Mouse (Mus musculus): ENCODE data around the gene Gm17657.
"Not testable (repeated sequence)": the region's sequence is repeated elsewhere in the genome, so short reads cannot be mapped to it uniquely, and the experiment has no call there.

The Gm17657 gene

DNA sequence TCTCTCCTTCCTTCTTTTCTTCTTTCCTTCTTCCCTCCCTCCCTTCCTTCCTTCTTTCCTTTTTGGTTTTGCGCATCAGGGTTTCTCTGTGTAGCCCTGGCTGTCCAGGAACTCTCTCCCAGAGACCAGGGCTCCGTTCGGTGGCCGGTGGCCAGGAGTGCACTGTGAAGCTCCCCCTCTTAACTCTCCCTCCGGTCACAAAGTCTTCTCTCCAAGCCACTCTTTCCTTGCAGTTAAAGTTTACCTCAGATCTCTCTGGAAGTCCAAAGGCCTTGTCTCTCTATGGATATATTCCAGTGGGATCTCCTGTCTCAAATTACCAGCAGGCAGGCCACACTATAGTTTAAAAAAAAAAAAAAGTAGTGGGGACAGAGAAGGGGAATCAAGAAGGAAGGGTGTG is 4.2 kb downstream of the Gm17657 start:
- DNase-seq, result no peak

DNA sequence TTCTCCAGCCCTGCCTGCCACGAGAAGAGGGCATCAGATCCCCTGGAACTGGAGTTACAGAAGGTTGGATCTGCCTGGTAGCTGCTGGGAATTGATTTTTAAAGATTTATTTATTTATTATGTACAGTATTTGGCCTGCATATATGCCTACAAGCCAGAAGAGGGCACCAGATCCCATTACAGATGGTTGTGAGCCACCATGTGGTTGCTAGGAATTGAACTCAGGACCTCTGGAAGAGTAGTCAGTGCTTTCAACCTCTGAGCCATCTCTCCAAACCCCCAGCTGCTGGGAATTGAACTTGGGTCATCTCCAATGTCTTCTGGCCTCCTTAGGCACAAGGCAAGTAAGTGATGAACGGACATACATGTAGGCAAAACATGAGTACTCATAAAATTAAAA is 5.4 kb downstream of the Gm17657 start:
- DNase-seq, result no peak

DNA sequence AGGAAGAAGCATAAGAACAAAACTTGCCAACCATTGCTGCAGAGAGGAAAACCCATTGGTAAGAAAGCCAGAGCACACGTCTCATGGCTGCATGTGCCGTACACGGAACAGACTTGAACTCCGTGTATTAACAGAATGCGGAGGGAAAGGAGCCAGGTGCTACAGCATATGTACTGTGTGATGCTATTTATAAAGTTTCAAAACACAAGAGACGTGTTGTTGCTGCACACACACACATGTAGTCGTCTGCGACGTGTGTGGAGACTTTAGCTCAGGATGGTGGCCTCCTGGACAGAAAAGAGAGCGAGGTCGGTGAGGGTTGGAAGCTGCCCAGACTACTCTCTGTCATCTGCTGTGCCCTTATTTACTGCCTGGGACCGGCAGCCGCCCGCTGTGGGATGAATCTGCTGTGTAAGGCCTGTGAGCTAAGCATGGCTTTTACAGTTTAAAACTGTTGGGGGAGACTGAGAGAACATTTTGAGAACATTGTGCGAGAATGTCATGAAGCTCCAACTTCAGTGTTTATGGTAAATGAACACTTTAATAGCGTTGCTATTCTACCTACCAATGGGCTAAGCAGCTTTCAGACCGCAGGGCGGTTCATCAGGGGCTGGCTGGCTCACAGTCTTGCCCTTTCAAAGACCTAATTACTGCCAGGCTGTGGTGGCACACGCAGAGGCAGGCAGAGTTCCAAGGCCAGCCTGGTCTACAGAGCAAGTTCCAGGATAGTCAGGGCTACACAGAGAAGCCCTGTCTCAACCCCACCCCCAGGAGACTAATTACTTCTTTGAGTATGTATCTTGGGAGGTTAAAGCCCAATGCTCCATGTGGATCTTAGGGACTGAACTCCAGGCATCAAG is 6.4 kb downstream of the Gm17657 start:
- DNase-seq, result peak; percentile 61

DNA sequence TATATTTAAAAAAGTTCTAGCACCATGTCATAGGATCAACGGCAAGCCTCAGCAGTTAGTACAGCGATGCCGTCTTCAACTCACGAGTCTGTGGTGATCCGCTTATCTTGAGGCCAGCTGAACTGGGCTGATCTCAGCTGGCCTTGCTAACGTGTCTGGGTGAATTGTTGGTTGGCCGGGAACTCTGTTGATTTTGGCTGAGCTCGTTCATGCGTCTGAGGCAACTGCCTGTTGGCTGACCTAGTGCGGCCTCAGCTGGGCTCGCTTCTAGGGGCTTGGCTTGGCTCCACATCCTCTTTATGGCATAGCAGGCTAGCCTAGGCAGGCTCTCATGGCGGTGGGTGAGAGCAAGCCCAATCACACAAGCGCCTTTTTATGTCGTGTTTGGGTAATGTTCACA is 8.0 kb downstream of the Gm17657 start:
- DNase-seq, result peak; percentile 69

DNA sequence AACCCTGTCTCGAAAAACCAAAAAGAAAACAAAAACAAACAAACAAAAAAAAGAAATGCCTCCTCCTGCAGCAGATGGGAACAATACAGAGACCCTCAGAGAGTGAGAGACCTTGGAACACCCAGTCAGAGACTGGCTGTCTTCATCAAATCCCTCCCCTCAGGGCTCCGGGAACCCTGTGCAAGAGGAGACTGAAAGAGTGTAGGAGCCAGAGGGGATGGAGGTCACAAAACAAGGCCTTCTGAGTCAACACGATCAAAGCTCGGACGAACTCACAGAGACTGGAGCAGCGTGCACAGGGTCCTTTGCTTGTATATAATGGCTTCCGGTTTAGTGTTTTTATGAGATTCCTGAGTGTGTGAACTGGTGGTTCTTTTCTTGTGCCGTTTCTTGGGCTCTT is 9.0 kb downstream of the Gm17657 start:
- no peak for DNase-seq

DNA sequence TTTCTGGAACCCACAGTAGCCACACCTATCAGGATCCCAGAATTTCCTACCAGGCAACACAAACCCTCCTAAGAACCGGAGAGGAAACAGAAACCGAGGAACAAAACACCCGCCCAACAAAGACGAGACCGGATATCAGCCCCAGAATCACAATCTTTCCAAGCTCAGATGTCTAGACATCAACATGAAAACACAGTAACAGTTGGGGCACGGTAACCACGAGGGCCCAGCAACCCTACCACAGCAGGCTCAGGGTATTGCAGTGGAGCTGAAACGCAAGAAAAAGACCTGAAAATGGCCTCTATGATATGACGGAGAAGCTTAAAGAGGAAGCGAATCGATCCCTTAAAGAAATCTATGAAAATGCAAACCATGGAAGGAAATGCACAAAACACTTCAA is 15.6 kb downstream of the Gm17657 start:
- no peak for DNase-seq

DNA sequence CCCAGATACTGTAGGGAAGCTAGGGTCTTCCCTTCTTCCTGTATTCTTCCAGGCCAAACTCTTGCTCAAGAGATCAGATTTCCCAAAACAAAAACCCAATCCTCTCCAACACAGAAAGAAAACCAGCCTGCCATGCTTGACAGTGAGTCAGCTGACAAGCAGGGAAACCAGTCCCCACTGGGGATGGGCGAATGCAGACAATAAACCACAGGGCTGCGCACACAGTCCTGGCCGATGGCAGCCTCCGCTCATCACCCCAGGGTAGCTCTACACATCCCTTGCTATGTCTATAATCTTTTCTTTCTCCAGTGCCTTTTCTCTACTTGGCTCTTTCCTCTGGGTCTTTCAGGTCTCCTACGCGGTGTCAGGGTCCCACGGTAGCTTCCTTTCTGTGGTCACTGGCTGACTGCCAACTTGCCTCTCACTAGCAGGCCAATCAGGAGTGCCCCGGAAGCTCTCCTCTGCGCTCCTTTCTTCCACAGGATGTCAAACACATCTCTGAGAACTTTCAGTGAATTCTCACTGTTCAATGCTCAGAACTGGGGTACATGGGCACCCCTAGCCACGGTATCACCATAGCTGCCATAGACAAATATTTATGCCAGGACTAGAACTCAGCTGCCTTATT is 17.6 kb downstream of the Gm17657 start:
- DNase-seq, result no peak

DNA sequence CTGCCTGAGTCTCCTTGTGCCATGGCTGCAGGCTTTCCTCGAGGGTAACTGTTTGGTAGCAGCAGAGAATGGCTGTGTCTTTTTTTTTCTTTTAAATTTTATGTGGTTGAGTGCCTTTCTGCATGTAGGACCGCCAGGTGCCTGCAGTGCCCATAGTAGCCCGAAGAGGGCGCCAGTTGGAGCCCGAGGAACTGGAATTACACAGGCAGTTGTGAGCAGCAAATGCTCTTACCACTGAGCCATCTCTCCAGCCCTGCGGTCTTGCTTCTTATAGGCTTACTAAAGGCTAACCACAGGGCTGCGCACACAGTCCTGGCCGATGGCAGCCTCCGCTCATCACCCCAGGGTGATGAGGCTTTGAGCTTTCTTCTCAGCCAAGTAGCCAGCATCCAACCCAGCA is 18.2 kb downstream of the Gm17657 start:
- no peak for DNase-seq

DNA sequence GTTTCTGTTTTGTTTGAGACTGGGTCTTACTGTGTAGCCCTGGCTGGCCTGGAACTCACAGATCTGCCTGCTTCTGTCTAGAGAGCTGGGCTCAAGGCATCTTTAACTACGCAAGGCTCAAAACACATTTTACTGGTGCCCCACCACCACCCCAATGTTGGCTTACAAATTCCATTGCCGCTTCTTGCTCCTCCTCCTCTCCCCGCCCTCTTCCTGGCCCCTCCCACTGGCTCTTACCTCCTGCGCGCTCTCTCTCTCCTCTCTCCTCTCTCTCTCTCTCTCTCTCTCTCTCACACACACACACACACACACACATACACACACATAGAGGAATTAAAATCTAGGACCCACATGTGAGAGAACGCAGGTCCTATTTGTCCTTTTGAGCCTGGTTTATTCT is 18.9 kb downstream of the Gm17657 start:
- DNase-seq, result no peak

DNA sequence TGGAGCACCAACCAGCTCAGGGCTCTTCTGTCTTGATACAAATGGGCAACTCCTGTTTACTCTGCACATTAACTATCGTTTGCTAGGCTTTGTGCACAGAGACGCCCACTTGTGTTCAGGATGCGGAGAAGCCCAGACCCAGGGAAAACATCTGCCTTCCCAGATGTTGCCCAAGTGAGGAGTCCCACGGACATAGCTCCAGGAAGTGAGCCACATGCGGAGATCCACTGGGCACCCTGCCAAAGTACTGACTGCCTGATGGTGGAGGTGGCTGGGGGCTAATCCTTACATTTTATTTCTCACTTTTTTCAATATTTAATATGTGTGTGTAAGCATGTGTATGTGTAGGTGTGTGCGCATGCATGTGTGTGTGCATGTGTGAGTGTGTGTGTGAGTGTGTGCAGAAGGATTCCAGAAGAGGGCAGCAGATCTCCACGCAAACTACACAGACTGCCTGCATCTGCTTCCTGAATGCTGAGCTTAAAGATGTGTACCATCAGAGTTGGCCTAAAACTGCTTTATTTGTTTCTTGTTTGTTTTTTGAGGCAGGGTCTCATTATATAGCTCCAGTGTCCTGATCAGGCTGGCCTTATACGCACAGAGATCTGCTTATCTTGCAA is 20.8 kb downstream of the Gm17657 start:
- no peak for DNase-seq

DNA sequence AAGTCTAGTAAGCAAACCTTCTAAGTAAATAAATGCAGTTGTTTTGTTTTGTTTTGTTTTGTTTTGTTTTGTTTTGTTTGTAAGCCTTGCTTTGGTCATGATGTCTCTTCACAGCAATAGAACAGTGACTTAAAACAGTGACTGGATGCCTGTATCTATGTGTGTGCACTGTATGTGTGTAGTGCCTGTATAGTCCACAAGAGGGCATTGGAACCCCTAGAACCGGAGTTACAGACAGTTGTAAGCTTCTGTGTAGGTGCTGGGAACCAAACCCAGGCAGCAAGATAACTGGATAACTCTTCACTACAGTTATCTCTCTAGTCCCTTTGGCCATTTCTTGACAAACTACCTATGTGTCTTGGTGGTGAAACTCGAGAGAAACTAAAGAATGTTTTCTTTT is 23.8 kb downstream of the Gm17657 start:
- no peak for DNase-seq

DNA sequence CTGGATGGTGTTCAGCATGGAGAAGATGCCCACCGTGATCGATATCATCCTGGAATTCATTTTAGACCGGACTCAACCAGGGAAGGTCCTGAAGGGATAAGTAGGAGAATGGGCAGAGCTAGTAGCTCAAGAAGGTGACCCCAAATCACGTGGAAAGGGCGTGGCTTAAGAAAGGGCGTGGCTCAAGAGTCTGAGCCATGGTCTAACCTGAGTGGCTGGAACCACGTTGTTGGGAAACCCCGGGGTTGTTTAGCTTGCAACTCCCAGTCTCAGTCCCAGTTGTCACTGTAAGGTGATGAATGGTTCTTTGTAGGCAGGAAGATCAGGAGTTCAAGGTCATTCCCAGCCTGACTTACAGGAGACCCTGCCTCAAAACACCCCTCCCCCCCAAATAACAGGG is 29.7 kb downstream of the Gm17657 start:
- DNase-seq, result no peak

DNA sequence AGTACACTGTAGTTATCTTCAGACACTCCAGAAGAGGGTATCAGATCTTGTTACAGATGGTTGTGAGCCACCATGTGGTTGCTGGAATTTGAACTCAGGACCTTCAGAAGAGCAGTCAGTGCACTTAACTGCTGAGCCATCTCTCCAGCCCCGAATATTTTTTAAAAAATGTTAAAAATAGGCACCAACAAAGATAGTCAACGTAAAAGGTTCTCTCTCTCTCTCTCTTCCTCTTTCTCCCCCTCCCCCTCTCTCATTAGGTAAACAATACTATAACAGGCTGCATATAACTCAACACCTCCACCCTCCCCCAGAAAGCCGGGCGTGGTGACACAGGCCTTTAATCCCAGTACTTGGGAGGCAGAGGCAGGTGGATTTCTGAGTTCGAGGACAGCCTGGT is 30.8 kb downstream of the Gm17657 start:
- DNase-seq, result not testable (repeated sequence)

DNA sequence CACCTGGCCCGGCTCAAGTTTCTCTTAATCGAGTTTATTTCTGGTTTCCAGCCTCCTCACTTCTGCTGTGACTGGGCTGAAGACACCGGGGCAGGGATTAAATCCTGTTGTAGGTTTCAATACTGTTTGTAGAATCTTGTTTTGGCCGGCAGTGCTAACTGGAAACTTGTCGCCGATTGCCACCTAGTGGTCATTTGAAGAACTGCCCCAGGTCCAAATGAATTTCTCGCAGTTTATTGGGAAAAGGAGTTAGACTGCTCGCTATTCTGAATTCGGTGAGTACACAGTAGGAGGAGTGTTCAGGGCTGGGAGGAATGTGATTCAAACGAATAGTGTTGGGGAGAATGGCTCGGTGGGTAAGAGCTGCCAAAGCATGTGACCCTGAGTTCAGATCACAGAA is 35.0 kb downstream of the Gm17657 start:
- DNase-seq, result peak; percentile 89

DNA sequence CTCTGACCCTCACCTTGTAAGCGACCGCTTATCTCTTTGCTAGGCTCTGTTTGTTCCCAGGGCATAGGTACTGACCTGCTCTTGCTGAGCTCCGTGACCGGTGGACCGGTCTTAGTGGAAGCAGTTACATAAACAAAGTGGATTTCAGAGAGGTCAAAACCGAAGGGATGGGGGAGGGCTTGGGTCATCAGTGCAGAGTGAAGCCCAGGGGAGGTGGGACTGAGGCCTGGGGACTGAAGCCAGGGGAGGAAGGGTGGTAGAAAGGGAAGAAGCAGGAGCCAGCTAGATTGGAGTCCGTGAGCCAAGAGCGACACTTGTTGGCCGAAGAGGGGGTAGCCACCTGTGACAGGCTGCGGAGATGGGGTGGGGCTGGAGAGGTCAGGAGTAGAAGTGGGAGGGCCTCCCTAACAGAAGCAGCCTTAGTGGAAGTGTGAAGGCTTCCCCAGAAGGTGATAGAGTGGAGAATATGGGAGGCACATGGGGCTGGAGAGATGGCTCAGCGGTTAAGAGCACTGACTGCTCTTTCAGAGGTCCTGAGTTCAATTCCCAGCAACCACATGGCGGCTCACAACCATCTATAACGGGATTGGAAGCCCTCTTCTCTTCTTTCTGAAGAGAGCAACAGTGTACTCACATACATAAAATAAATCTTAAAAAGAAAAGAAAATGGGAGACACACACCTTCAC is 36.3 kb downstream of the Gm17657 start:
- no peak for DNase-seq

DNA sequence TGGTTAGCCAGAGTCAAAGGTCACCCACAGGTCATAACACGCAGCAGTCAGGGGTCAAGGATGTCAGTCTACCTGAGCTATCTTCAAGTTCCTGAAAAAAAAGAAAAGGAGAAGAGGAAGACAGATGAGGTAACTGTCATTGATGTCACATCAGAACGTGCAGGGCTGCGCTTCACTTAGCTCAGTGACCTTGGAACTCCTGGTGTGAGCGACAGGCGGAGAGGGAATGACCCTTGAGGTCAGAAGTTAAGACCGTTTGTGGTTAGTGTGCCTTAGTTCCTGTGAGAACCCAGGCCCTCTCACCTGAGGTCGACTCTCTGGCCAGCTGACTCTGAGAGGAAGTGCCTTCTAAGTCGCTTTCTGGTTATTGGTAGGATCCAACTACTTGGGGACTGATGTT is 38.7 kb downstream of the Gm17657 start:
- no peak for DNase-seq

DNA sequence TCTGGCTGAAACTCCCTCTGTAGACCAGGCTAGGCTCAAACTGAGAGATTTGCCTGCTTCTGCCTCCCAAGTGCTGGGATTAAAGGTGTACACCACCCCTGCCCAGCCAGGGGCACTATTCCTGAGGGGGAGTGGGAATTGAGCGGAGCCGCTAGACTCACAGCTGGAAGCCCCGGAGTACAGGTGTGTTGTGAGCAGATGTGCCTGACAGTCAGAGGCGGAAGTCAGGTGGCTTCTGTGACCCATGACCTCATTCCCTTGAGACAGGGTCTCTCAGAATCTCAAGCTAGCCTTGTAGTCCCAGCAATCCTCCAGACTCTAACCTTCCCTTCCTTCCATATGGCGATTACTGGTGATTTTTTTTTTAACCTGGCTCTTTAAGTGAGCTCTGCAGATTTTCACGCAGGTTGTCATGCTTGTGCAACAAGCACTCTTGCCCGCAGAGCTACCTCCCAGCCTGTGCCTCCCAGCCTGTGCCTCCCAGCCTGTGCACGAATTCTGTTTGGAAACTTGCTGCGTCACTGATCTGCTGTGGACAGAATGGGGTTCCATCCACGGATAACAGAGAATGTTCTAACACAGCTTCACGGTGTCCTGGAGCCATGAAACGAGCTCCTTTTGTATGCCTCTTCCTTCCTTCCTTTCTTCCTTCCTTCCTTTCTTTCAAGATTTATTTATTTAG is 40.4 kb downstream of the Gm17657 start:
- no peak for DNase-seq

DNA sequence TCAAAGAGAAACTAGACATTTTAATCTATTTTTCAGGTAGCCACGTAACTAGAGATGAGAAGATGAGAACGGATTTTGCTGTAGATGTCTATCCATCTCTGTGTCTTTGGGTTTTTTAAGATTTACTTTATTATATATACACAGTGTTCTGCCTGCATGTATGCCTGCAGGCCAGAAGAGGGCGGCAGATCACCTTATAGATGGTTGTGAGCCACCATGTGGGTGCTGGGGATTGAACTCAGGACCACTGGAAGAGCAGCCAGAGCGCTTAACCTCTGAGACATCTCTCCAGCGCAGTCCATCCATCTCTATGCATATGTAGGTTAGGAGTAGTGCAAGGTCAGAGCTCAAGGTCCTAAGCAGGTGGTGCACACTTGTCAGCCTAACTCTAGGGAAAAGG is 45.7 kb downstream of the Gm17657 start:
- no peak for DNase-seq

DNA sequence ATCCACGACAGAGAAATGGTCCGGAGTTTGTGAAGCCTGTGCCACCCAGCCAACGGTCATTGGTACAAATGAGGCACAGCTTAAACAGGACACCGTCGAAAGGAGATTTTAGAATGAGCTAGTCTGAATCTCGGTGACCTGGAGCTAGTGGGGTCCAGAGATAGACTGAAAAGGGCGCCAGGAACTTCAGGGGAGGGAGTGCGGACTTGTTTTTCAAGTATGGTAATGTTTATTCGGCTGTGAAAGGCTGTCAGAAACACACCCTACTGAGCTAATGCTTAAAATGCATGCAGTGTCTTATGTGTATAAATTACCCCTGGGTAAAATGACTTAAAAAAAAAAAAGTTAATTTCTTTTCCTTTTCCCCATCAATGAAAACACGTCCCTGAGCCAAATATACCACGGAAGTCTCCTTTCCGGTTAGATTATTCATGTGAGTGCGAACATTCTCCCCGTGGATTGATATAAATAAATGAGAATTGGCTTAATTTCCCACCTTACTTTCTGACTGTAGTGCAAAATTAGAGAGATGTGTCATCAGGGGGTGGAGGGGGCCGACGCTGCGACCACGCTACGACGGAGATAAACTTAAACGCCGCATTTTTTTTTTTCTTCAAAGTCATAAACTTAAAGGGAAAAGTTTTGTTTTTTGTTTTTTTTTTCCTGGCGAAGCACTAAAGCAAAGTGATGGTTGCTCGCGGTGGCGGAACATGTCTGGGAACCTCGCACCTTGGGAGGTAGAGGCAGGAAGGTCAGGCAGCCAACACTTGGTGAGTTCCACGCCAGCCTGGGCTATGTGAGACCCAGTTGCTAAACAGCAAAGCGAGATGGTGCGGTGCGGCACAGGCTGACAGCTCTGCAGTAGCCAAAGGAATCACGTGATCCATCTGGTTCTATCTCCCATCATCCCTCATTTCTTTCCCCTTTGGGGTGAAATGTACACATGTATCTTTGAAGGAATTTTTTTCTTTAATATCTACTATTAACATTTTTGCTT is 46.5 kb downstream of the Gm17657 start:
- DNase-seq, result no peak

DNA sequence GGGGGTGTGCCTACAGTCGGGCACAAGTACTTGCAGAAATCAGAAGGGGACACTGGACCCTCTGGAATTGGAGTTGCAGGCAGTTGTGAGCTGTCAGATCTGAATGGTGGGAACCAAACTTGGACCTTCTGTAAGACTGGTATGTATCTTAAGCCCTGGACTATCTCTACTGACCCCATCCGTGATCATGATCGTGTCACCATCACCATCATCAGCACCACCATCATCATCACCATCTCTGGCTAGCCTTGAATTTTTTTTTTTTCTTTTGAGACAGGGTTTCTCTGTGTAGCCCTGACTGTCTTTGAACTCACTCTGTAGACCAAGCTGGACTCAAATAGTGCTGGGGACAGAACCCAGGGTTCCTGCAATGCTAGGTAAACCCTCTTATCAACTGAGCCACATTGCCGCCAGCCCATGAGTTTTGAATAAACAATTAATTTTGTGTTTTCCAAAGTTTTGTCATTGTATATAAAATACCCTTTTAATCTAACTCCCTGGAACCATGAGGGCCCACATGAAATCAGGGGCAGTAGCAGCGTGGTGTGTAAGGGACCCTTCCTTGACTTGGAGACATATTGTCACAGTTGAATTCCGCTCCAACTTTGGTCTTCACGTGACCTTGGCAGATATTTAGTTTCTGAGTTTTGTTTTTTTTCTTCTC is 47.3 kb downstream of the Gm17657 start:
- DNase-seq, result no peak

DNA sequence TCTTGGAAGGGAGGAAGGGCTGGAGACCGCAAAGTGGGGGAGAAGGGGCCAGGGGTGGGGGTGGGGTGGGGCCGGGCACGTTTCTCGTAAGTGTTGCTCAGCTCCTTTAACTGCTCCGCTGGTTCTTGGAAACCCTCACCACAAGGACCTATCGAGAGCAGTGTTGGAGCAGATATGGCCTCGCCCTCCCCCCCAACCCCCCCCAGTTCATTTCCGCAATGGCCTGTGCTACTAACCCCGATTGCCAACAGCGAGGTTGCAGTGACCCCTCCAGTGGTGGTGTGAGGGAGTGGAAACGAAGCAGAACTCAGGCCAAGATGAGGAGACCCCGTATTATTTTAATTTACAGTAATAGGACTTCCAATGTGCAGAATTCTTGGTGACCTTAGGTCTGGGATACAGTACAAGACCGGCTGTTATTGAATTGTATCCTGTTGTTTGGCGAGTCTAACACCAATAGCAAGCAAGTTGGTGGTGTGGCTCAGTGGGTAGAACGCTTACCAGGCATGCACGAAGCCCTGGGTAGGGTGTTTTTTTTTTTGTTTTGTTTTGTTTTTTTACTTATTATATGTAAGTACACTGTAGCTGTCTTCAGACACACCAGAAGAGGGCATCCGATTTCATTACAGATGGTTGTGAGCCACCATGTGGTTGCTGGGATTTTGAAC is 48.5 kb downstream of the Gm17657 start:
- DNase-seq, result no peak
